8 mouse cellular contexts compared by ENCODE assay signal in genomic region chr4:149136982-149137770, GRCm38 (mm10). TPM values are rescaled to one million over a fixed set of nuclear protein-coding genes. Genes with fewer than 3 reads are reported as not detected.
DNase-seq lines count a peak whose midpoint lies in the region; ATAC-seq lines count a peak whose summit lies in the region.

Gene Cenps (minus strand): TSS chr4:149137629.

- peak within 1 kb of the TSS; percentile 76 for H3K27ac ChIP-seq in hindbrain, embryonic 14.5 days

- H3K36me3 ChIP-seq in hindbrain, embryonic 14.5 days (replicated peaks; ENCODE audit: control insufficient read depth, insufficient read depth): no peaks in the 10 kb centered on the region

- H3K9me3 ChIP-seq in hindbrain, embryonic 14.5 days (ENCODE audit: control insufficient read depth, low read length): no peaks in the 10 kb centered on the region

- peak; percentile 91 for DNase-seq in NIH3T3 (ENCODE audit: low read depth)
- peak; percentile 97 to 99 for DNase-seq in cerebellum, postnatal 10 days
- DNase-seq in frontal cortex, postnatal 14 days (ENCODE audit: low spot score in 2 of 2): peak; percentile 79 to 85
- DNase-seq in hindbrain, embryonic 14.5 days (ENCODE audit: low spot score): peak; percentile 95
- DNase-seq in layer of hippocampus, postnatal 36 days: peak; percentile 86
- peak; percentile 94 for DNase-seq in lung, postnatal 36 days
- DNase-seq in retina, postnatal 1 day: peak; percentile 95
- peak; percentile 76 to 94 for DNase-seq in urinary bladder, adult 18-20 months (ENCODE audit: low spot score in 2 of 2)

- peak within 1 kb of the TSS; percentile 71 for H3K4me3 ChIP-seq in hindbrain, embryonic 14.5 days (replicated peaks; ENCODE audit: low read length)

- peak within 1 kb of the TSS; percentile 73 for H3K9ac ChIP-seq in hindbrain, embryonic 14.5 days

- peak within 1 kb of the TSS; percentile 68 for H3K4me2 ChIP-seq in hindbrain, embryonic 14.5 days (replicated peaks)

- 0 out of 2 replicates have a peak, but pooled peaks cover 5% of the 10 kb centered on the region for H3K4me1 ChIP-seq in hindbrain, embryonic 14.5 days (replicated peaks; ENCODE audit: control insufficient read depth, insufficient read depth, low read length)

- 2% methylated on average over 68 of the region's 68 CpGs for WGBS in hindbrain, embryonic 14.5 days

- peak; percentile 92 for ATAC-seq in hindbrain, embryonic 14.5 days (ENCODE audit: low FRiP score)

- H3K27me3 ChIP-seq in hindbrain, embryonic 14.5 days (ENCODE audit: control insufficient read depth, insufficient read depth, low read length): no peaks in the 10 kb centered on the region

RNA-seq across cellular contexts. Expression of gene Cenps, which starts in this region (rescaled TPM):
- polyA plus RNA-seq in hindbrain, embryonic 14.5 days (2014; fragmentation: Nextera tagmentation; extraction: Ambion mirVana): 16.9 and 18.7 TPM in 2 replicates
- total RNA-seq in layer of hippocampus, postnatal 36 days (2021): 10 to 100 TPM; 25.8 to 27.8 TPM

Comparison
In these comparisons a context has a peak if more than half of its experiments do, and no peak if none do; other contexts are left out.
1. Peak in every context shown above with its lines: DNase-seq, ATAC-seq, H3K4me3 ChIP-seq and H3K27ac ChIP-seq.